Mouse (Mus musculus) heart, postnatal 14 days (tissue): ENCODE measurements around the gene Trim72. TPM values are rescaled to one million over a fixed set of nuclear protein-coding genes. Genes with fewer than 3 reads are reported as not detected.

Experiments used
- DNase-seq, 2 experiments: peaks; one replicate each; pipeline ENCODE4 v3.0.0; 2021 to 2022
- intact Hi-C: fragments of 180-260 bp; cut with DNase I; formaldehyde crosslinking; loops from one replicate; pipeline ENCODE4 v1.15.1; 2025
- long read RNA-seq, 2 experiments: library from polyadenylated mRNA; stranded (forward); transcript quantifications; one replicate each; pipeline ENCODE4 v2.0.0; 2021
- total RNA-seq, 2 experiments: library from RNA; stranded (reverse); gene quantifications; 2 replicates each; pipeline ENCODE4 v1.2.3; 2021

Gene Trim72
- 100 to 1,000 TPM; 209 to 217 TPM for total RNA-seq
- long read RNA-seq, experiment 1, transcript Trim72-202 (7 exons, 2,134 nt), result major isoform, 8 of 20 reads
- long read RNA-seq, experiment 1, partial matches to known transcripts, result 9 of 20 reads
- long read RNA-seq, experiment 1, other reads (novel, unspliced or antisense), result 2 of 20 reads
- long read RNA-seq, experiment 2, transcript Trim72-202 (7 exons, 2,134 nt), result major isoform, 13 of 20 reads
- long read RNA-seq, experiment 2, partial matches to known transcripts, result 0 of 20 reads
- long read RNA-seq, experiment 2, other reads (novel, unspliced or antisense), result 6 of 20 reads

GRCm38 (mm10) chr7:128003688-128004087, at the start of gene Trim72:
Trim72 (plus strand) TSS chr7:128003949.
- intact Hi-C loops, result no loop called here
- DNase-seq, result peak; percentile 35 to 55

- intact Hi-C loops, result no loop called here
- no peak for DNase-seq
These were observed 44.4 kb upstream of the Trim72 start for GRCm38 (mm10) chr7:127959364-127959763.

- DNase-seq, result peak in 1 of 2 experiments; percentile 18
- intact Hi-C loops, result loop anchor here (2.0 kb wide), 1 partner anchor 30 kb away; no protein-coding TSS in a partner anchor
These were observed 37.3 kb upstream of the Trim72 start for GRCm38 (mm10) chr7:127966371-127966918.

GRCm38 (mm10) chr7:127967004-127967921, 36.5 kb upstream of the Trim72 start, which contains the start of gene Fus:
Fus (plus strand) TSS chr7:127967457.
- intact Hi-C loops, result loop anchor here (2.0 kb wide), 1 partner anchor 30 kb away; no protein-coding TSS in a partner anchor
- peak; percentile 97 to 98 for DNase-seq

- DNase-seq, result peak; percentile 87 to 89
- intact Hi-C loops, result loop anchor here (2.0 kb wide), 1 partner anchor 31 kb away; no protein-coding TSS in a partner anchor
These were observed 35.6 kb upstream of the Trim72 start for GRCm38 (mm10) chr7:127967922-127968828.

- intact Hi-C loops, result no loop called here
- DNase-seq, result peak; percentile 19 to 37
These were observed 29.3 kb upstream of the Trim72 start for GRCm38 (mm10) chr7:127974413-127974930.

GRCm38 (mm10) chr7:127978856-127979255, 24.9 kb upstream of the Trim72 start:
- intact Hi-C loops, result no loop called here
- no peak for DNase-seq

GRCm38 (mm10) chr7:127980606-127981005, 23.1 kb upstream of the Trim72 start:
- intact Hi-C loops, result no loop called here

GRCm38 (mm10) chr7:127988904-127989303, 14.8 kb upstream of the Trim72 start:
- intact Hi-C loops, result no loop called here
- no peak for DNase-seq

More at GRCm38 (mm10) chr7:127980606-127981005, 23.1 kb upstream of the Trim72 start:
- DNase-seq, result no peak

- intact Hi-C loops, result no loop called here
- DNase-seq, result peak; percentile 75 to 84
These were observed 11.9 kb upstream of the Trim72 start for GRCm38 (mm10) chr7:127991643-127992487.

- intact Hi-C loops, result no loop called here
- DNase-seq, result no peak
These were observed 11.0 kb upstream of the Trim72 start for GRCm38 (mm10) chr7:127992488-127993340.

GRCm38 (mm10) chr7:127993341-127993977, 10.3 kb upstream of the Trim72 start, which contains the start of gene Pycard:
Pycard (minus strand) TSS chr7:127993867.
- intact Hi-C loops, result no loop called here
- peak; percentile 49 to 51 for DNase-seq

GRCm38 (mm10) chr7:127999436-127999835, 4.3 kb upstream of the Trim72 start:
- DNase-seq, result no peak
- intact Hi-C loops, result no loop called here

GRCm38 (mm10) chr7:128000068-128000950, 3.4 kb upstream of the Trim72 start:
- intact Hi-C loops, result no loop called here
- DNase-seq, result no peak

GRCm38 (mm10) chr7:128003098-128003497, 651 bp upstream of the Trim72 start:
- DNase-seq, result no peak
- intact Hi-C loops, result no loop called here

GRCm38 (mm10) chr7:128004150-128004486, 369 bp downstream of the Trim72 start:
- no peak for DNase-seq

More at GRCm38 (mm10) chr7:128004150-128004486, 369 bp downstream of the Trim72 start:
- intact Hi-C loops, result no loop called here
